Mouse (Mus musculus): Measurements from ENCODE around the gene Borcs5.

- no peak for TF ChIP-seq NANOG (IDR thresholded peaks at IDR 0.05; ENCODE audit: borderline replicate concordance, low read length)
- TF ChIP-seq CTCF (conservative IDR thresholded peaks at IDR 0.05; ENCODE audit: low read length): no peak
- TF ChIP-seq POU5F1 (IDR thresholded peaks at IDR 0.05; ENCODE audit: borderline replicate concordance, low read length): no peak
Observed at GRCm38 (mm10) chr6:134694498-134694897, 55.2 kb downstream of the Borcs5 start.

Data from E14TG2a.4 (cell line).